Mouse (Mus musculus) spleen, adult 2 months (tissue): ENCODE results near the gene Cyp2j13.
"Not testable (repeated sequence)": the region's sequence is repeated elsewhere in the genome, so short reads cannot be mapped to it uniquely, and the experiment has no call there.

Experiments used
- CTCF ChIP-seq: fragments of 200-500 bp; IDR thresholded peaks from 2 replicates; pipeline ENCODE4 v1.5.1; 2011; ENCODE audit warnings: mild to moderate bottlenecking, inconsistent platforms; ENCODE audit not compliant: insufficient read depth, insufficient read length, insufficient replicate concordance; ENCODE audit errors: extremely low read depth
- POLR2A ChIP-seq: fragments of 200-500 bp; IDR thresholded peaks from 2 replicates; pipeline ENCODE4 v1.6.1; 2011; ENCODE audit warnings: low read depth, low read length, inconsistent platforms

GRCm38 (mm10) chr4:95982221-95982620 is 95.1 kb downstream of the Cyp2j13 start:
- not testable (repeated sequence) for TF ChIP-seq POLR2A, CTCF
